Mouse (Mus musculus): ENCODE results near the gene Gas2l1.

Gas2l1 gene

DNA sequence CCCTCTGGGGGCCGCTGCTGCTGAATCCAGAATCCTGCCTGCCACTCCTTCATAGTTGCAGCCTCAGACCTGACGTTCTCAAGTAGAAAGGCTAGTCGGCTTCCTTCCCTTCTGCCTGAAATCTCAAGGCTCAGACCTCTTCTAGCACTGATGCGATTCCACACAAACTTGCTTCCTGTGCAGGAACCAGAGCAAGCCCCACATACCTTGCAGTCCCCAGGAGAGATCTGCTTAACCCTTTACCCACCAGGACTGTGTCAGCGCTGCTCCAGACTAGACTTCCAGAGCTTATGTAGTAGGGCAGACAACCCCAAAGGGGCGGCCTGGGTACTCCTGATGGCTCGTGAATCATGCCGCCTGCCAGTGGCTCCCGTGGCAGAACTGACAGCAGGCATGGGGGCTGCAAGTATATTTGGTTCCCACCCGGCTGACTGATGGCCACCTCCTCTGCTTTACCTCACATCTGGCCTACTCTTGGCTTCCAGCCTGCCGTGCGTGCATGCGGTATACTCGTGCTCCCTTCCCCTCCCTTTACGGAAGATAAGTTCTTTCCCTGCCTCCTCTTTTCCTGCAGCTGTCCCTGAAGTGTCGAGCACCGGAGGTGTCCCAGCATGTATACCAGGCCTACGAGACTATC lies 23.9 kb downstream of the Gas2l1 start:
- DNase-seq = no peak

DNA sequence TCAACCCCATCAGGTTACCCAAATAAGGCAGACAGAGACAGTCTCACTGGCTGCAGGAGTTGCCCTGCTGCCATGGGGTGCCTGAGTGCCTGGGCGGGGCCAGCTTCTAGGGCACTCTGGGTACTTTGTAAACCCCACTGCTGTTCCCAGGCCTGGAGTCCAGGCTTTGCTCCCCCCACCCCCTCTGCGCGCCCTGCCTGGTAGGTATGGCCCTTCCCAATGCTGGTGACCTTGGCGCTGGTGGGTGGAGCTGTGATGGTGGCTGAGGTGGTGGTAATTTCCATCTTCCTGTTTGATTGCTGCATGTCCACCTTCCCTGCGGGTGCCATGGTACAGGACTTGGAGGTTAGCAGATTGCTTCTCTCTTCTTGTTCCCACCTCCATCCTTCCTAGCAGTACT lies 24.5 kb downstream of the Gas2l1 start:
- DNase-seq = no peak

DNA sequence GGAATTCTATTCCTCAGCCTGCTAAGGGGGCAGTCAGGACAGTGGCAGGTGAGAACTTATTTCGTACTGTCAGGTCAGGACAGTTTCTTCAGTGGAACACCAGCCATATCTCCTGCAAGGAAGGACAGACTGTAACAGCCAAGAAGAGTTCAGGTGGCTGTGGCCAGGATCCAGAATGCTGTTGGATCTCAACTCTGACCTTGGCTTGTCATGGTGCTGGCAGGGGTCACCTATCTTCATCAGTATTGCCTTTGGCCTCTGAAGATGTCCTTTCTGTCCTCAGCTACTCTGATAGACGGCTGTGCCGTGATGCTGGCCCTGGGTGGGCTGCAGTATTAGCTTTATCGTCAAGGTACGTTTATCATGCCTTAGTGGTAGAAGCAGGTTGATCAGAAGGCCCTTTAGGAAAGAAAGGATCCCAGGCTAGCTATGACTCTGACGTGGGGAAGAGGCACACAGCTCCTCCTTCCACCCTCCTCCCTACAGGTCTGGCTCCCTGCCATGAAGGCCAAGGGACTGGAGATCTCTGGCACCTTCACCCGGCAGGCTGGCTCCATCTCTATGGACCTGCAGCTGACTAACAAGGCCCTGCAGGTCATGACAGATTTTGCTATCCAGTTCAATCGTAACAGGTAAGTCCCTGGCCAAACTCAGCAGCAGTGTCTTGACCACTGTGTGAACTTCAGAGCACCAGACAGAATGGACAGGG lies 27.8 kb downstream of the Gas2l1 start:
- DNase-seq = no peak

DNA sequence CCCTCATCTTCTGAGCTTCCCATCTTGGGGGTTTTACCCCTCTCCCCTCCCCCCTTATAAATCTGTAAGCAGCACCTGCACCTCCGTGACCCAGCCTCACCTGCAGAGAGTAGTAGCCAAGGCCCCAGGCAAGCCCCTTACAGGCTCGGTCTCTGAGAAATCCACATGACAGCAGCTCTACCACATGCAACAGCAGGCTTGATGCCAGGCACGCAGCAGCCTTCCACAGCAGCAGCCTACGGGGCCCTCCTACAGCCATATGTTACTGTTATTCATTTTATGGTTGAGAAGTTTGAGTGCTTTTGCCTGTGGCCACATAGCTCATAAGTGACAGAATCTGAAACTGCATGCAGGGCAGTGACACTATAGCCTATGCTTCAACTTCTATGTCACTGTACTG lies 29.7 kb downstream of the Gas2l1 start:
- no peak for DNase-seq

DNA sequence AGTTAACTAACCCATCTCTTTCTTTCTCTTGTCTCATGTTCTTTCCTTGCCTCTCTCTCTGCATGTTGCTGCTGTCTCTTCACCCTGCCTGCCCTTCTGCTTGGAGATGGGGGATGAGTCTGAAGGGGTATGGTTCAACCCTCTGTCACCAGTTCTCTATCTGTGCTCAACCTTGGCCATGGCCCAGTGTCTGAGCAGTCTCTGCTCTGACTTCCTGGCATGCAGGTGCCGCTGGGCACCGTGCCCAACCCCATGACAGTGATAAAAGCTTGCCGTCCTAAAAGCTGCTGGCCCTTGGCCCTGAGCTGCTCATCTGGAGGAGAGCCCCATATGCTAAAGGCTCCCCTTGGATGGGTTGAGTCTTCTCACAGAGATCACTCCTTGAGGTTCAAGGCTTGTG lies 32.0 kb downstream of the Gas2l1 start:
- DNase-seq = no peak

DNA sequence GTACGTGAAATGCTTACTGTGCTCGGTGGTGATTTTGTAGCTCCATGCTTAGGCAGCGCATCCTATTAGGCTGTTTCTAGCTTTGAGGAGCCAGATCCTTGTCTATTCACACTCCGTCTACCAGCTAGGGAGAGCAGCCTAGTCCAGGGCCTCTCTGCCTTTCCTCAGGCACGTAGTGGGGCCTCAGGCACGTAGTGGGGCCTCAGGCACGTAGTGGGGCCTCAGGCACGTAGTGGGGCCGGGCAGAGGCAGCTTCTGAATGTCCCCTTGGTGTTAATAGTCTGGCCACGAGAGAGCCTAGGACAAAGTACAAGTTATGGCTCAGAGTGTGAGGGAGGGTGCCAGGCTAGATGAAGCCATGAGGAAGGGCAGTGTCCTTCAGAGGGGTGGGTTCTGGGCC lies 32.4 kb downstream of the Gas2l1 start:
- DNase-seq = no peak

DNA sequence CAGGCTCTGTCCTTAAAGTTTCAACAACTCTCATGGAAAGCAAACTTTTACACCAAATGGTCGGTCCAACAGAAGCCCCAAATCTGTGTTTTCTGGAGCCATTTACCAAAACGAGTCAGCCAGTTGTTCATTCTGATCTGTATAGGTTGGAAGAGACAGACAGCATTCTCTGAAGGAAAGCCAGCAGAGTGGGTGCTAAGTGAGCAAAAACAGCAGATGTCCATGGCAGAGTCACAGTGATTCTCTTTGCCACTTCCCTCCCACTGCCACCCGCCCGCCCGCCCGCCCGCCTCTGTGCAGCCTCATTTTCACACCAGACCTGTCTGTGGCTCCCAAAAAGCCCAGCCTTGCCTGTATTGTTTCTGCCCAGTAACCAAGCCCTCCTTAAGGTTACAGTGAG lies 36.9 kb downstream of the Gas2l1 start:
- DNase-seq = no peak

- DNase-seq = no peak
Observed at GRCm38 (mm10) chr11:5025108-5025507, 40.0 kb downstream of the Gas2l1 start.

DNA sequence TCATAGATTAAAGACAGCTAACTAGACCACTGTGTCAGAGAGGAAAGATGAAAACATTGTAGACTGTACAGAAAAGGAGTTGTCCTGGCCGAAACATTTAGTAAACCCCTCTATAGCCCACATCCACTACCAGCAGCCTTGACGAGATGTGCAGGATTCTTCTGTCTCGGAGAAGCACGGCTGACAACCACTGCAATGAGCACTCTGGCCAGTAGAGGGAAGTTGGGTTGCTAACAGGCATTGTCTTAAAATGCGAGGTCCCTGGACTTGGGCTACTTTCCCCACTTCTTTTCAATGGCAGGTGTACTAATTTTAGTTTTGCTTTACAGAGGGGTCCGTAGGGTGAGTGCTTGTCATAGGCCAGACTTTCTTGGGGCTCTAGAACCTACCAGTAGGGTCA lies 47.6 kb downstream of the Gas2l1 start:
- DNase-seq = no peak

DNA sequence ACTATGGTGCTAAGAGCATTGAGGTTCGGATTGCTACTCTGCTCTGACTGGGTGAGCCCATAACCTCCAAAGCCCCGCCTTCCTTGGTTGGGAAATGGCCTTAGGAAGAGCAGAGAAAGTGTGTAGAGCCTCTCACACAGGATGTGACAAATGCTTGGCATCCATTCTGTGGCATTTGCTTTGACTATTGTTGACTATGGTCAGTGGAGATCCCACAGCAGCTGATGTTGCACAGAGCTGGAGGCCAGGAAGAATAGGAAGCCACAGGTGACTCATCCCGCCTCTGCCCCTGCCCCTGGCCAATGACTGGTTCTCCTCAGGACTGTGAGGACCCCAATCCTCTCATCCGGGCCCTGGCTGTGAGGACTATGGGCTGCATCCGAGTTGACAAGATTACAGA lies 48.8 kb downstream of the Gas2l1 start:
- DNase-seq = no peak

DNA sequence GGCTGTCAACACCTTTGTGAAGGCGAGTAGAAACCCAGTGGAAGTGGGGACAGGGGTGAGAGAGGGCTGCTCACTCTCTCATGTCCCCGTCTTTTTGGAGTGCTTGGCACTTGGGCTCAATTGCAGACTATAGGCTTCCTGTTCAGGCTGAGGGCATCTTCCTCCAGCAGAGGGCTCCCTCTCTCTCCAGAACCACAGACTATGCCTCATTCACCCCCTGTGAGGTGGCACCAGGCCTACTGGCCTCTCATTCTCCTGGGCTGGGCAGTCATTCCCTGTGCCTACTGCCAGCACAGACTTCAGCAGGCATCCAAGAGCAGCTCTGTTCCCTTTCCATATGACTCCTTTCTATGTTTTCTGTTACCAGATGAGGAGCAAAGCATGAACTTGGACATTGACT lies 49.4 kb downstream of the Gas2l1 start:
- peak; percentile 12 to 50 for DNase-seq

GRCm38 (mm10) chr11:5012213-5012715 lies 52.9 kb downstream of the Gas2l1 start:
- DNase-seq = no peak

DNA sequence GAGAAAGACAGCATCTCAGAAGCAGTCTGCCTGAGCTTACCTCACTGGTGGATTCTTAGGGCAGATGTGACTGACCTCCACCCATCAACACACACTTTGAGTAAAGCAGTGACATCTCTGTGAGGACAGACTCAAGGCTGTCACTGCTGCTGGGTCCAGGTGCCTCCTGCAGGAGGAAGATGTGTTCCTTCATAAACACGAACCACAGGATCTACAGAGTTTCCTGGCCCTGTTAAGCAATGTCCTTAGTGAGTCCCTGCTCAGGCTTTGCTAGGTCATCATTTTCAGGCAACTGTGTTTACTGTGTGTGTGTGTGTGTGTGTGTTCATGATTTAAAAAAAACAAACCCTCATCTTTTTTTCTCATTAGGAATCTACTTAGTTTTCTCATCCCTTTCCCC lies 53.6 kb downstream of the Gas2l1 start:
- DNase-seq = no peak

GRCm38 (mm10) chr11:5010205-5010604 lies 54.9 kb downstream of the Gas2l1 start:
- DNase-seq = no peak

- no peak for DNase-seq
Observed at GRCm38 (mm10) chr11:5009354-5010074, 55.6 kb downstream of the Gas2l1 start.

- DNase-seq = no peak
Observed at GRCm38 (mm10) chr11:5008867-5009266, 56.3 kb downstream of the Gas2l1 start.

GRCm38 (mm10) chr11:5007186-5007585 lies 57.9 kb downstream of the Gas2l1 start:
- DNase-seq = no peak

GRCm38 (mm10) chr11:5005528-5005927 lies 59.6 kb downstream of the Gas2l1 start:
- DNase-seq = no peak
